Comparison of ENCODE assay signal across 9 mouse cellular contexts in genomic region chr12:86897769-86898273, GRCm38 (mm10). TPM values are rescaled to one million over a fixed set of nuclear protein-coding genes. Genes with fewer than 3 reads are reported as not detected.
A peak's percentile ranks its signal among the peaks of the same experiment; 100 is the strongest.
DNase-seq lines count a peak whose midpoint lies in the region; ATAC-seq and TF ChIP-seq lines count a peak whose summit lies in the region.
"Had no signal": no experiment of that assay in that cellular context is flagged by ENCODE, and none has a peak within 500 bp of the region (broad histone marks: within the 10 kb centered on the region; RNA-seq: fewer than 3 reads in every experiment).

No protein-coding gene starts in this region.

- H3K9me3 ChIP-seq in lung, embryonic 15.5 days, result no peaks in the 10 kb centered on the region
- H3K9me3 ChIP-seq in hindbrain, postnatal 0 days (ENCODE audit: low read length), result no peaks in the 10 kb centered on the region
- H3K9me3 ChIP-seq in neural tube, embryonic 15.5 days (replicated peaks), result no peaks in the 10 kb centered on the region

- TF ChIP-seq CTCF in embryonic fibroblast, embryonic 13.5 days (IDR thresholded peaks at IDR 0.05; ENCODE audit: borderline replicate concordance, insufficient read depth, low read length), result no peak
- no peak for TF ChIP-seq CTCF in hindbrain, postnatal 0 days (IDR thresholded peaks at IDR 0.05; ENCODE audit: low read depth)

- no peak for DNase-seq in lung, adult 18-20 months
- peak; percentile 41 for DNase-seq in hindbrain, postnatal 0 days (ENCODE audit: low spot score)
- no peak for DNase-seq in adrenal gland, postnatal 10 days
- no peak for DNase-seq in gastrocnemius, postnatal 14 days
- no peak for DNase-seq in retina, embryonic 14.5 days (ENCODE audit: low spot score)
- DNase-seq: retina, postnatal 1 day had no signal

- H3K27me3 ChIP-seq in lung, embryonic 15.5 days, result no peaks in the 10 kb centered on the region
- H3K27me3 ChIP-seq in hindbrain, postnatal 0 days (ENCODE audit: insufficient read depth, low read length), result no peaks in the 10 kb centered on the region
- H3K27me3 ChIP-seq in neural tube, embryonic 15.5 days (replicated peaks), result no peaks in the 10 kb centered on the region

- TF ChIP-seq POLR2A in embryonic fibroblast, embryonic 13.5 days (IDR thresholded peaks at IDR 0.05; ENCODE audit: low read depth, low read length), result no peak

- no peak overlapping the region for H3K4me3 ChIP-seq in lung, embryonic 15.5 days
- H3K4me3 ChIP-seq in embryonic fibroblast, embryonic 13.5 days (ENCODE audit: insufficient read depth, low read length), result no peak overlapping the region
- H3K4me3 ChIP-seq in hindbrain, postnatal 0 days (ENCODE audit: low read length), result no peak overlapping the region
- H3K4me3 ChIP-seq in neural tube, embryonic 15.5 days (replicated peaks), result no peak overlapping the region

- peak overlapping the region; percentile 10; the same call in 1 of the 2 replicates for H3K9ac ChIP-seq in lung, embryonic 15.5 days
- peak overlapping the region; percentile 28 for H3K9ac ChIP-seq in hindbrain, postnatal 0 days (replicated peaks; ENCODE audit: low read length)
- peak overlapping the region; percentile 42 for H3K9ac ChIP-seq in neural tube, embryonic 15.5 days (replicated peaks)

- H3K4me1 ChIP-seq in lung, embryonic 15.5 days, result peaks cover 81% of the 10 kb centered on the region
- H3K4me1 ChIP-seq in embryonic fibroblast, embryonic 13.5 days (ENCODE audit: control insufficient read depth, insufficient read depth, low read length), result peaks cover 15% of the 10 kb centered on the region
- H3K4me1 ChIP-seq in hindbrain, postnatal 0 days (ENCODE audit: insufficient read depth, low read length), result peaks cover 42% of the 10 kb centered on the region
- H3K4me1 ChIP-seq in neural tube, embryonic 15.5 days, result peaks cover 71% of the 10 kb centered on the region

- WGBS in lung, embryonic 15.5 days, result 50% methylated on average over 7 of the region's 7 CpGs
- WGBS in hindbrain, postnatal 0 days, result 14% methylated on average over 7 of the region's 7 CpGs
- WGBS in neural tube, embryonic 15.5 days, result 39% methylated on average over 7 of the region's 7 CpGs

- intact Hi-C loops in gastrocnemius, postnatal 14 days (cut with DNase I; ENCODE audit: low total_unique reads), result no loop called here

- no peak overlapping the region for H3K4me2 ChIP-seq in lung, embryonic 15.5 days
- peak overlapping the region; percentile 65 for H3K4me2 ChIP-seq in hindbrain, postnatal 0 days (ENCODE audit: low read depth, low read length)
- peak overlapping the region; percentile 66 for H3K4me2 ChIP-seq in neural tube, embryonic 15.5 days

- H3K36me3 ChIP-seq in lung, embryonic 15.5 days, result no peaks in the 10 kb centered on the region
- H3K36me3 ChIP-seq in hindbrain, postnatal 0 days (ENCODE audit: insufficient read depth, low read length), result no peaks in the 10 kb centered on the region
- H3K36me3 ChIP-seq in neural tube, embryonic 15.5 days, result no peaks in the 10 kb centered on the region

- H3K27ac ChIP-seq in lung, embryonic 15.5 days, result peak overlapping the region; percentile 98
- H3K27ac ChIP-seq in embryonic fibroblast, embryonic 13.5 days (ENCODE audit: insufficient read depth, low read length), result peak overlapping the region; percentile 98
- peak overlapping the region; percentile 98 for H3K27ac ChIP-seq in hindbrain, postnatal 0 days
- peak overlapping the region; percentile 99 for H3K27ac ChIP-seq in neural tube, embryonic 15.5 days (replicated peaks)

- no peak for ATAC-seq in lung, embryonic 15.5 days (ENCODE audit: borderline replicate concordance, extremely low read depth, low FRiP score, low TSS enrichment)
- no peak for ATAC-seq in hindbrain, postnatal 0 days
- ATAC-seq in neural tube, embryonic 15.5 days (ENCODE audit: low FRiP score), result no peak

RNA-seq across cellular contexts. Expression of gene Irf2bpl, which starts 13.2 kb away (rescaled TPM):
- polyA plus RNA-seq in lung, embryonic 15.5 days (2015; fragmentation: Nextera tagmentation; extraction: Ambion mirVana), result 49.4 and 50.0 TPM in 2 replicates
- 36.4 and 39.1 TPM in 2 replicates for polyA plus RNA-seq in embryonic fibroblast, embryonic 13.5 days (2011; ENCODE audit: insufficient read length, low read depth, missing spikeins)
- total RNA-seq in hindbrain, postnatal 0 days (2014; rRNA removed), result 146 and 159 TPM in 2 replicates
- 59.4 and 66.9 TPM in 2 replicates for polyA plus RNA-seq in hindbrain, postnatal 0 days (2015; fragmentation: Nextera tagmentation; extraction: Ambion mirVana)
- polyA plus RNA-seq in neural tube, embryonic 15.5 days (2015; fragmentation: Nextera tagmentation; extraction: Ambion mirVana), result 53.3 and 69.9 TPM in 2 replicates
- 10 to 100 TPM; 39.7 to 53.2 TPM for total RNA-seq in adrenal gland, postnatal 10 days (2021)
- 10 to 100 TPM; 41.8 to 42.8 TPM for total RNA-seq in gastrocnemius, postnatal 14 days (2021)

RNA-seq across cellular contexts. Expression of gene Cipc, which starts 49.0 kb away (rescaled TPM):
- 18.0 and 19.2 TPM in 2 replicates for polyA plus RNA-seq in lung, embryonic 15.5 days (2015; fragmentation: Nextera tagmentation; extraction: Ambion mirVana)
- 25.1 and 30.6 TPM in 2 replicates for polyA plus RNA-seq in embryonic fibroblast, embryonic 13.5 days (2011; ENCODE audit: insufficient read length, low read depth, missing spikeins)
- 51.1 and 55.6 TPM in 2 replicates for total RNA-seq in hindbrain, postnatal 0 days (2014; rRNA removed)
- polyA plus RNA-seq in hindbrain, postnatal 0 days (2015; fragmentation: Nextera tagmentation; extraction: Ambion mirVana), result 27.6 and 29.6 TPM in 2 replicates
- 37.2 and 40.8 TPM in 2 replicates for polyA plus RNA-seq in neural tube, embryonic 15.5 days (2015; fragmentation: Nextera tagmentation; extraction: Ambion mirVana)
- total RNA-seq in adrenal gland, postnatal 10 days (2021), result 10 to 100 TPM; 21.0 to 23.7 TPM
- total RNA-seq in gastrocnemius, postnatal 14 days (2021), result 10 to 100 TPM; 20.2 to 20.3 TPM
